ENCODE assay signal across 9 mouse cellular contexts in genomic region chr10:84658088-84658848, GRCm38 (mm10). TPM values are rescaled to one million over a fixed set of nuclear protein-coding genes. Genes with fewer than 3 reads are reported as not detected.
DNase-seq lines count a peak whose midpoint lies in the region; ATAC-seq lines count a peak whose summit lies in the region.
"Had no signal": no experiment of that assay in that cellular context is flagged by ENCODE, and none has a peak within 500 bp of the region (broad histone marks: within the 10 kb centered on the region; RNA-seq: fewer than 3 reads in every experiment).

No protein-coding gene starts in this region.

- DNase-seq in kidney, postnatal 10 days: peak; percentile 37
- DNase-seq in kidney, postnatal 14 days: no peak
- DNase-seq in embryonic facial prominence, embryonic 10.5 days (ENCODE audit: low spot score): peak; percentile 43
- DNase-seq in retina, embryonic 14.5 days (ENCODE audit: low spot score): peak; percentile 18
- no peak for DNase-seq in spleen, adult 12 weeks (ENCODE audit: low spot score)
- no peak for DNase-seq in spleen, postnatal 10 days (ENCODE audit: low spot score in 2 of 2)
- DNase-seq: cerebellum, adult 11 months had no signal

- H3K4me1 ChIP-seq in embryonic facial prominence, embryonic 10.5 days: peaks cover 11% of the 10 kb centered on the region

- ATAC-seq in hematopoietic stem cell, adult 5-6 weeks (replicated peaks in 1 of 2; ENCODE audit: insufficient read depth in 1 of 2, low FRiP score in 2 of 2, low TSS enrichment in 1 of 2, low read depth in 1 of 2, poor library complexity in 2 of 2, severe bottlenecking in 2 of 2): peak; percentile 57 to 70

- 64% methylated on average over 18 of the region's 18 CpGs for WGBS in embryonic facial prominence, embryonic 10.5 days

- H3K36me3 ChIP-seq in embryonic facial prominence, embryonic 10.5 days (replicated peaks): peaks cover 36% of the 10 kb centered on the region

- no peak overlapping the region for H3K4me3 ChIP-seq in embryonic facial prominence, embryonic 10.5 days
- H3K4me3 ChIP-seq: left cerebral cortex, adult 2 months had no signal

- no peaks in the 10 kb centered on the region for H3K9me3 ChIP-seq in embryonic facial prominence, embryonic 10.5 days

- H3K27me3 ChIP-seq in embryonic facial prominence, embryonic 10.5 days (replicated peaks; ENCODE audit: low read depth, poor library complexity, severe bottlenecking): no peaks in the 10 kb centered on the region

- H3K27ac ChIP-seq in embryonic facial prominence, embryonic 10.5 days (replicated peaks): no peak overlapping the region; the same call in 1 of the 2 replicates
- H3K27ac ChIP-seq: left cerebral cortex, adult 2 months had no signal

RNA-seq across cellular contexts. Expression of gene Polr3b, which starts 36.2 kb away (rescaled TPM):
- polyA plus RNA-seq in embryonic facial prominence, embryonic 10.5 days (2016; fragmentation: Nextera tagmentation; extraction: Ambion mirVana): 19.5 and 20.4 TPM in 2 replicates
- 26.5 and 33.6 TPM in 2 replicates for total RNA-seq in hematopoietic stem cell, adult 5-6 weeks (2017)

Comparison
In these comparisons a context has a peak if more than half of its experiments do, and no peak if none do; other contexts are left out.
1. DNase-seq: peak in kidney, postnatal 10 days (single experiment), embryonic facial prominence, embryonic 10.5 days (single experiment) and retina, embryonic 14.5 days (single experiment); none in kidney, postnatal 14 days (single experiment), spleen, adult 12 weeks (single experiment) and spleen, postnatal 10 days (0 of 2).